Mouse (Mus musculus) layer of hippocampus, adult 9-10 months (tissue): ENCODE measurements around the gene C130026I21Rik.
A peak's percentile ranks its signal among the peaks of the same experiment; 100 is the strongest.
"Not testable (repeated sequence)": the region's sequence is repeated elsewhere in the genome, so short reads cannot be mapped to it uniquely, and the experiment has no call there.

Experiments
- DNase-seq: peaks from one replicate; pipeline ENCODE4 v3.0.0; 2022; ENCODE audit warnings: low spot score

The C130026I21Rik gene

DNA sequence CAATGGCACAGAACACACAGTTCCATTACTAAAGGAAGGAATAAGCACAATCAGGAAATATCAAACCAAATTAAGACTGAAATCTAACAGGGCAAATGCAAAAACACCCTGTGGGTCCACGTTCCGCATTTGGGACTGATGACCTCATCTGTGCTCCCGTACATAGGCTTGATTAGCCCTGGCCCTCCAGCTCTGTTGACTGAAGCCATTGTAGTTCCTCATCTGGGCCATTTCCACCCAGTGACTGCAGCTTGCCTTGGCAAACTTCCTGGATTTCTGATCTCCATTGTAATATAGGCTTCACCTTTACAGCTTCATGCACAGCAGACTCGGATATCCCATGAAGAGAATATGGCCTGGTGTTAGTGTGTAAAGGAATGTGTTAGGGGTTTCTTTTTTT, 148.5 kb downstream of the C130026I21Rik start:
- not testable (repeated sequence) for DNase-seq

DNA sequence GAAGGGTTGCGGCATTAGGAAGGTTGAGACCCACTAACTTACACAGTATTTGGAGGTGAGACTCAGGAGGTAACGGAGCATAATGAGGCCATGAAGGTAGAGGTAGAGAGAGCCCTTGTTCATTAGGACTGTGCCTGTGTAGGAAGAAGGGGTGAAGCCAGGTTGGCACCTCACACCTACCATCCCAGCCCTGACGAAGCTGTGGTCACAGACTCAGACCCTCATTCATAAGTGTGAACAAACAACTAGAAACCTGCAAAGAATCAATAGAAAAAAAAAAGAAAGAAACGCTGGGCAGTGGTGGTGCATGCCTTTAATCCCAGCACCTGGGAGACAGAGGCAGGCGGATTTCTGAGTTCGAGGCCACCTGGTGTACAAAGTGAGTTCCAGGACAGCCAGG, 152.0 kb downstream of the C130026I21Rik start:
- not testable (repeated sequence) for DNase-seq

DNA sequence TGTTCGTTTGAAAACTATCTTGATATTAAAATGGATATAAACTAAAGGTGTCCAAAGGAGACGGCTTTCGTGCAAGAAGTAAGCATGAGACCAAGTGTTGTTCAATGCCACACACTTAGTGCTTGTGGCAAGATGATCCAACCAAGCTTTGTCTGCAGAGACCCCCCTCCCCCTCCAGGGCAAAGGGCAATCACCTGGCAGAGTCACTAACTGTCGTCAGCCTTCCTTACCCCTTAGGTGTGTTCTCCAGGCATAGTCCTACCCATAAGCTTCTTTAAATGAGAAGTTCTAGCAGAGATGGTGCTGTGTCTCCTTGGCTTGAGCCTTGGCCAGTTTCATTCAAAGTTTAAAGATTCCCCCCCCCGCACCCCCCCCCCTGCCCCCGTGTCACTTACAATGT, 152.8 kb downstream of the C130026I21Rik start:
- DNase-seq, result not testable (repeated sequence)

DNA sequence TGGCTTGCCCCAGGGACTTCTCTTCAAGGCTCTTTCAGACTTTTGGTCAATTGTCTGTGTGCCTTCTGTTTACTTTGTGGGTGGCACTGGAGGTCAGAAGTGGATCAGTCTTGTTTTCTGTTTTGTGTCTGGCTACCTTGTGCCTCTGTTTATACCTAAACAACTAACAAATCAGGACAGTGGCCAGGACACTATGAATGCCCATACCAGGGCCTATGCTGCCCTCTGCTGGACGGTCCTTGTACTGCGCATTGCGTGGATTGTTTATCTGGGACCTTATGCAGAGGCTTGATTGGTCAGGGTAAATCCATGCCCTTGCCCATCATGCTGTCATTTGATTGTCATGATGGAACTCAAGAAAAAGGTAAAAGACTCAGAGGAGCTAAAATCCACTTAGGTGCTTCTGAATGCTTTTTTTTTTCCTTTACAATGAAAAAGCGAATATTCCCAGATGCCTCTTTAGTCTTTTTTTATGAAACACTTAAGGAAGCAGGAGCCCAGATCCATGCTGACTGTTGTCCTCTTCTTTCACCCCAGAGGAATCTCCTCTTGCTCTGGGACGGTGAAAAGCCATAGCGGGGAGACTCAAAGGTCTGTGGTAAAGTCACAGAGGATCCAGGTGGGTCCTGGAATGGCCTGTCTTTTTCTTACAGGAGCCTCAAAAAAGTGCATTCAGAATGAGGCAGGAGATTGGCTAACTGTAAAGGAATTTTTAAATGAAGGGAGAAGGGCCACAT, 155.5 kb downstream of the C130026I21Rik start:
- peak; percentile 40 for DNase-seq

DNA sequence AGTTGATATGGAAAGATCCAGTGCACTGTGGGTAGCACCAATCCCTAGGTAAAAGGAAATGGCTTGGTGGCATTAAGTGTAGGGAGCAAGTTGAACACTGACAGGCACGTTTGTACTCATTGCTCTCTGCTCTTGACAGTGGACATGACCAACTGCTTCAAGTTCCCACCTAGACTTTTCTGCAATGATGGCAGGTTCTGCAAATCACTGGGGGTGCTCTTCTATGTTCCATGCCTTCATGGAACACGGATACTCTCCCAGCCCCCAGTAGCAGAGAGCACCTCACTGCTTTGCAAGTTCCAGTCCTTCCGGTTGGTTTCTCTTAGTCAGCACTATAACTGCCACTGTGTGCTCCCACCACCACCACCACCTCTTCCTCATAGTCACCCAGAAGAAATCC, 156.3 kb downstream of the C130026I21Rik start:
- DNase-seq, result not testable (repeated sequence)

DNA sequence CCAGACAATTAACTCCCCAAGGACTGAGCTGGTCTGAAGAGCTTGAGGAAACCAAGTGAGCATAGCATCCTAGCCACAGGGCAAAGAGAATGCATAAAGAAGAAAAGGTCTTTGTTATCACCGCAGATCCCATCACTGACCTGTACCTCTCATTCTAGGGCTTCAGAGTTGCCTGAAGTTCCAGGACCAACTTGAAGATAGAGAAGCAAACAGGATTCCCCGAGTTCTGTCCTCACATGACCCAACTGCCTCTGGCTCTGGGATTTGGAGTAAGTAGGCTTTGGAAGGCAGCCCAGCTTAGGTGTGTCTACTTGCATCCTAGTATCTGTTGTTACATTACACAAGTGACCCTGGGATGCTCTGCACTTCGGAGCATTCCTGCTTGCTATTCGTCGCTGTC, 157.5 kb downstream of the C130026I21Rik start:
- DNase-seq, result not testable (repeated sequence)

- not testable (repeated sequence) for DNase-seq
Measured at GRCm38 (mm10) chr1:85112266-85112665, 158.1 kb downstream of the C130026I21Rik start.

DNA sequence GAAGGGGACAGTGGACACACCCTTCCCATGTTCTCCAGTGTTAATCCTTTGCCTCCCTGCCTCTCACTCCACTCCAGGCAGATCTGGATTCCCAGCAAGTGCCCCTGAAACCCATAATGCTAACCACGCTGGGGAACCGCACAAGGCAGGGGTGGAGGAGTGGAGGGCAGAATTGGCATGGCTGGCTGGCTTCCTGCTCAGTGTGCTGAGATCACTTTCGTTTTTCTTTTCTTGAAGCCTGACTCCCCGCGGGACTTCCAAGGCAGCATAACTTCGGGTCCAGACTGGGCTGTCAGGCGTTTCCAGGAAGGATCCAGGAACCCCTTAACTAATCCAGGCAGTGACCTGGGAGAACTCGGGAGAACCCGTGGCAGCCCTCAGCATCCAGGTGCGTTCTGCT, 158.8 kb downstream of the C130026I21Rik start:
- DNase-seq, result not testable (repeated sequence)

DNA sequence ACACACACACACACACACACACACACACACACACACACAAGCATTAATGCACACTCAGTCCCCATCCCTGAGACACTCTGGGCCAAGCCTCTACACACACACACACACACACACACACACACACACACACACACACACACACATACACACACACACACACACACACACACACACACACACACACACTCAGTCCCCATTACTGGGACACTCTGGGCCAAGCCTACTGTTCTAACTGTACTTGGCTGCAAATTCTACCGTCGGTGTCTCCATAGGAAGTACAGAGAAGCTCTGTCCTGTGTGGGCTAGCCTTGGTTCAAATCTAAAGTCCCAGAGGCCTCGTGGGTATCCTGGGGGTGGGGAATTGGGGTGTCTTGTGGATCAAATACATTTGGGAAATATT, 159.5 kb downstream of the C130026I21Rik start:
- DNase-seq, result not testable (repeated sequence)

DNA sequence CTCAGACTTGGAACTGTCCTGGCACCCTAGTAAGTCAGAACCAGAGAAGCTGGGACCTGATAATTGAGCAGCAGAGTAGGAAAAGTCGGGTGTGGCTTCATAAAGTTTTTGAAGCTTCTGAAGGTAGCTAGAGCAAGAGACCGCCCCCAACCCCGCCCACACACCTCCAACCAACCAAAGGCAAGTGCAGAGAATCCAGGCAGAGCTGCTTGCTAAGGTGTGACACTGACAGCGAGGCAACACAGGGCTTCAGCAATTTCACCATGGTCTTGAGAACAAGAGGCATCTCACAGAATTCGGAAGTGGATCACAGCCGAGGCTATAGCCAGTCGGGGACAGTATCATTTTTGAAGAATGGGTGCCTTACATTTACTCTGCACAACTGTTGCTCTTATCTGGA, 160.6 kb downstream of the C130026I21Rik start, which contains the start of gene A530032D15Rik:
A530032D15Rik (minus strand) TSS at position 101 of the 400 bp plus-strand sequence.
- not testable (repeated sequence) for DNase-seq

- DNase-seq, result not testable (repeated sequence)
Measured at GRCm38 (mm10) chr1:85106013-85106412, 164.4 kb downstream of the C130026I21Rik start.

GRCm38 (mm10) chr1:85105336-85105735, 165.0 kb downstream of the C130026I21Rik start:
- DNase-seq, result not testable (repeated sequence)

- not testable (repeated sequence) for DNase-seq
Measured at GRCm38 (mm10) chr1:85101754-85102153, 168.6 kb downstream of the C130026I21Rik start.

DNA sequence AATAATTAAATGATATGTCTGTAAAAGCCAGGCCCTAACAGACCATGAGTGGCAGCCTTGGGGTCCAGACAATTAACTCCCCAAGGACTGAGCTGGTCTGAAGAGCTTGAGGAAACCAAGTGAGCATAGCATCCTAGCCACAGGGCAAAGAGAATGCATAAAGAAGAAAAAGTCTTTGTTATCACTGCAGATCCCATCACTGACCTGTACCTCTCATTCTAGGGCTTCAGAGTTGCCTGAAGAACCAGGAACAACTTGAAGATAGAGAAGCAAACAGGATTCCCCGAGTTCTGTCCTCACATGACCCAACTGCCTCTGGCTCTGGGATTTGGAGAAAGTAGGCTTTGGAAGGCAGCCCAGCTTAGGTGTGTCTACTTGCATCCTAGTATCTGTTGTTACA, 170.5 kb downstream of the C130026I21Rik start, which contains the start of gene Gm10553:
Gm10553 (plus strand) TSS at position 301 of the 400 bp plus-strand sequence.
- not testable (repeated sequence) for DNase-seq

GRCm38 (mm10) chr1:85099081-85099480, 171.3 kb downstream of the C130026I21Rik start:
- DNase-seq, result not testable (repeated sequence)

- not testable (repeated sequence) for DNase-seq
Measured at GRCm38 (mm10) chr1:85093011-85093572, 177.3 kb downstream of the C130026I21Rik start.

DNA sequence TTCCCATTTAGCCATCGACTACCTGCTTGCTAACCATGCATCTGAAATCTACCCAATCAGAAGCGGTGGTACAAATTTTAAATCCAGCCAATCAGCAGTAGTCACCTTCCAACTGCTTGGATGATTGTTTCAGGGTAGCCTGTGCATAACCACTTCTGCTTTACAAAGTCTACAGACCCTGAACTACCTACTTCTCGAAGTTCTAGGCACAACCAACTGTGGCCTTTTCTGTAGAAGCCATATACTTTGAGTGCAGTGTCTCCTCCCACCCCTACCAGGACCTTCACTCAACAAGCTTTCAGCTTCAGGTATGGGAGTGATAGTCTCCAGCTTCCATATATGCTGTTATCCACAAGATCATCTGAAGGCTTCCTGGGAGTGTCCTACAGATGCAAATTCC, 178.2 kb downstream of the C130026I21Rik start:
- not testable (repeated sequence) for DNase-seq

- not testable (repeated sequence) for DNase-seq
Measured at GRCm38 (mm10) chr1:85086211-85086610, 184.2 kb downstream of the C130026I21Rik start.

DNA sequence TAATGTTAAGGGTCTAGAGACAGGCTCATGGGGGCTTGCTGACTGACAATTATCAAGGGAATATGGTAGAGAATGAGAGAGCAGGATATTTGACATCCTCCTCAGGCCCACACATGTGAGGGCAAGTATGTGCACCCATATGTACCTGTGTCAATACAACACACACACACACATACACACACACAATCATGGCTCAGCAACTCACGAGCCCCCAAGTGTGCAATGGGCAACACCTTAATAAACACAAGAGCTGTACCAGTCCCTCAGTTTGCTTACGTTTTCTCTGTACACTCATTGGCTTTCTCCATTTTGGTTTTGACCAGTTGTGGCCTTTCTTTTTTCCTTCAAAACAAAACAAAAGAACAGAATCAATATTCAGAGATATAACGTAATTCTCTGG, 185.6 kb downstream of the C130026I21Rik start:
- not testable (repeated sequence) for DNase-seq

DNA sequence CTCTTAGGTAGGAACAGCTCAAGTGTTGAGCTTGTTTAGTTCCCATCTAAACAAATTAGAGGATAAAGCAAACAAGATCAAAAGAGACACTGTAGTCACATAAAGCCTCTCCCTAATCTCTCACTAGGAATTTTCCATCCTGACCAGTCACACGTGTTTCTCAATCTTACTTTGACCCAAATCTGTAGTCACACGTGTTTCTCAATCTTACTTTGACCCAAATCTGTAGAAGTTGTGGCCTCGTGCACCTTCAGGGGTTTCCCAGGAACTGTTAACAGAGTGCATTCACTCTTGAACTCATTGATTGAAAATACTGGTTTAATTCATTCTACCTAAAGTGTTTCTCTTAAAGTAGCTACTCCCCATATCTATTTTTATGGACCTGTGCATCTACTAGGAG, 197.3 kb downstream of the C130026I21Rik start:
- DNase-seq, result not testable (repeated sequence)

DNA sequence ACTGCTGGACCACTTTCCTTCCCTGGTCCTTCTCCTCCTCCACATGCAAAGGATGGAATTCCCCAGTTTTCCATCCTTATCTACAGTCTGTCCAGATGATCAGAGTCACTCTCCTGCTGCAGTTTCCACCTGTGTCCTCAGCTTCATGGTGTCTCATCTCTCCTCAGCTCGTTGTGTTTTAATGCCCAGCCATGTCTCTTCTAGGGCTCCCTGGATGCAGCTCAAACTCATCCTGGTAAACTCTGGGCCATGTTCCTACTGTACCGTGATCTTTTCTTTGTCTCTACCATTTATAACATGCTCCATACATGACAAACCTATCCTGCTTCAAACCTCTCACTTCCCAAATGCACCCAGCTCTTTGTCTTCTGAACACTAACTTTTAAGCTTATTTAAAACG, 198.7 kb downstream of the C130026I21Rik start:
- not testable (repeated sequence) for DNase-seq

DNA sequence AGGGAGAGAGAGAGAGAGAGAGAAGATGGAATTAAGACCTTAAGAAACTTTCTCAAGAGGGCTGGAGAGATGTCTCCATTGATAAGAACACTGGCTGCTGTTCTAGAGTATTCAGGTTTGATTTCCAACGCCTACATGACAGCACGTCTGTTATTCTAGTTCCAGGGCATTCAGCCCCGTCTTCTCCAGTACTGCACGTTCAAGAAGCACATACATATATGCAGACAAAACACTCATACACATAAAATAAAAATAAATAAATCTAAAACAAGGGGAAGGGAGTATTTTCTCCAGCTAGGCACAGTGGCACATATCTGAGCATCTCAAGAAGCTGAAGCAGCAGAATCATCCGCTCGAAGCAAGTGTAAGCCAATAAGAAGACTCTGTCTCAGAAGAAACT, 234.6 kb downstream of the C130026I21Rik start:
- DNase-seq, result not testable (repeated sequence)

GRCm38 (mm10) chr1:85034394-85034793, 236.0 kb downstream of the C130026I21Rik start:
- DNase-seq, result not testable (repeated sequence)
